Mouse (Mus musculus) midbrain, postnatal 0 days (tissue): ENCODE results near the gene Adipoq. TPM values are rescaled to one million over a fixed set of nuclear protein-coding genes. Genes with fewer than 3 reads are reported as not detected.

Experiments used
- ATAC-seq: fragments of 200-750 bp; cut with Nextera tagmentation; 2 replicates; pipeline ENCODE4 v1.8.0; 2017; ENCODE audit warnings: moderate number of reproducible peaks, mild to moderate bottlenecking, moderate TSS enrichment, moderate library complexity; ENCODE audit not compliant: low FRiP score
- DNase-seq: peaks from one replicate; pipeline ENCODE4 v3.0.0-alpha.2; 2015; ENCODE audit warnings: low spot score
- H3K27ac ChIP-seq: fragments of 300-500 bp; sonication (generic); 2 replicates; pipeline ENCODE4 v1.5.1; 2014; ENCODE audit warnings: low read depth, mild to moderate bottlenecking, low read length, mixed read lengths
- H3K27me3 ChIP-seq: fragments of 300-500 bp; sonication (generic); 2 replicates; pipeline ENCODE4 v1.6.1; 2014; ENCODE audit warnings: low read length, control low read depth, mixed read lengths; ENCODE audit not compliant: insufficient read depth
- H3K36me3 ChIP-seq: fragments of 300-500 bp; sonication (generic); 2 replicates; pipeline ENCODE4 v1.6.1; 2014; ENCODE audit warnings: low read length, control low read depth, mixed read lengths; ENCODE audit not compliant: insufficient read depth
- H3K4me1 ChIP-seq: fragments of 300-500 bp; sonication (generic); 2 replicates; pipeline ENCODE4 v1.6.1; 2014; ENCODE audit warnings: mild to moderate bottlenecking, control low read depth, antibody characterized with exemption, low read length, mixed read lengths; ENCODE audit not compliant: insufficient read depth
- H3K4me2 ChIP-seq: fragments of 300-500 bp; sonication (generic); 2 replicates; pipeline ENCODE4 v1.6.1; 2014; ENCODE audit warnings: low read depth, mild to moderate bottlenecking, low read length, mixed read lengths; ENCODE audit not compliant: poor library complexity, severe bottlenecking
- H3K4me3 ChIP-seq: fragments of 300-500 bp; sonication (generic); 2 replicates; pipeline ENCODE4 v1.5.1; 2014; ENCODE audit warnings: low read depth, mild to moderate bottlenecking, low read length, moderate library complexity
- H3K9ac ChIP-seq: fragments of 300-500 bp; sonication (generic); replicated peaks from 2 replicates; pipeline ENCODE4 v1.6.1; 2014; ENCODE audit warnings: mild to moderate bottlenecking, low read length, moderate library complexity, mixed read lengths; ENCODE audit not compliant: poor library complexity, severe bottlenecking
- H3K9me3 ChIP-seq: fragments of 300-500 bp; sonication (generic); 2 replicates; pipeline ENCODE4 v1.6.1; 2016; ENCODE audit warnings: low read length, control low read depth
- CTCF ChIP-seq: IDR thresholded peaks from 2 replicates; pipeline ENCODE4 v1.5.1; 2016; ENCODE audit warnings: antibody characterized with exemption, mild to moderate bottlenecking
- WGBS: fragments of 180-500 bp; shearing (Covaris S2); extraction: QIAGEN DNeasy Blood & Tissue Kit; methylation state at CpG from one replicate; pipeline ENCODE4 v1.1.7; 2014; 5-methylcytosine and 5-hydroxymethylcytosine counted together
- polyA plus RNA-seq: library from polyadenylated mRNA; unstranded; fragments of >200 nt; fragmentation: Nextera tagmentation; extraction: Ambion mirVana; gene quantifications from 2 replicates; pipeline ENCODE4 v1.2.1, GENCODE M21; 2015
- total RNA-seq: library from RNA; depleted of rRNA; stranded (reverse); fragments of >200 nt; gene quantifications from 2 replicates; pipeline ENCODE4 v1.2.3, GENCODE M21; 2014

The Adipoq gene
- total and polyA plus RNA-seq, 2 experiments from 2014 or later = not detected

DNA sequence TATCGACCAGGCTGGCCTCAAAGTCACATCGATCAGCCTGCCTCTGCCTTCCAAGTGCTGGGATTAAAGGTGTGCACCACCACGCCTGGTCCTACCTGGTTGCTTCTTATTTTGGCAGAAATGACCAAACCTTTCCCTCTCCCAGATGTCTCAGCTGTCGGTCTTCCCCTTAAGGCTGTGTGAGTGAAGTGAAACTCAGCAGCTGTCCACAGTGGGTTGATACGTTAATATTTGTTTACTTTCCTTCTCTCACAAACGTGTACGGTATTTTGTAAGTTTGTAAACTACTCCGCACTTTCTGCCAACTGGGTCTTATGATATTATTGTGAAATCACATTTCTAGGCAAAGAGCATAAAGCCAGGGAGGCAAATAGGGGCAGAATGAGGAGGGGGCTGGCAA, 3.1 kb downstream of the Adipoq start:
- TF ChIP-seq CTCF = no peak
- Histone ChIP-seq H3K4me1 (no peaks in the 10 kb centered on the region), H3K4me2 (no peak overlapping the region), H3K27ac (no peak overlapping the region), H3K27me3 (no peaks in the 10 kb centered on the region), H3K9ac (no peak overlapping the region), H3K4me3 (no peak overlapping the region), H3K36me3 (no peaks in the 10 kb centered on the region), H3K9me3 (no peaks in the 10 kb centered on the region)
- WGBS = 86% methylated on average over 8 of the region's 8 CpGs
- ATAC-seq (no peak), DNase-seq (no peak)

DNA sequence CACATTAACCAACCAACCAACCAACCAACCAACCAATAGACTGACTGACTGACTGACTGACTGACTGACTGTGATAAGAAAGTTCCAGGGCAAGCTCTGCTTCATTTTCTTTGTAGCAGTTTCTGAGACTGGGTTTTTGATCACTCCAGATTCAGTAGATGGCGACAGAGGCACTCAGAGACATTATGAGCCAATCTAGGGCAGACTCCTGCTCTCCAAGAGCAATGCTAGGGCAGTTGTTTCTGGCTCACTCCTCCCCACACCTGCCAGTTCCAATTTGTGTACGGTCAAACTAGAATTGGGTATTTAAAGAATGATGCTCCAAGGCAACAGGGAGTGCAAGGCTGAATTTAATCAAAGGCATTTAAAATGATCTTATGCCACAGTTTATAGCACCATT, 5.1 kb downstream of the Adipoq start:
- ATAC-seq (no peak), DNase-seq (peak; percentile 74)
- no peaks in the 10 kb centered on the region for H3K4me1 ChIP-seq
- H3K9me3 ChIP-seq = no peaks in the 10 kb centered on the region
- H3K27ac ChIP-seq = no peak overlapping the region
- peak; percentile 78 for TF ChIP-seq CTCF
- H3K4me3 ChIP-seq = no peak overlapping the region
- no peak overlapping the region for H3K9ac ChIP-seq
- 23% methylated on average over 2 of the region's 2 CpGs for WGBS
- no peaks in the 10 kb centered on the region for H3K27me3 ChIP-seq
- H3K36me3 ChIP-seq = no peaks in the 10 kb centered on the region
- no peak overlapping the region for H3K4me2 ChIP-seq

DNA sequence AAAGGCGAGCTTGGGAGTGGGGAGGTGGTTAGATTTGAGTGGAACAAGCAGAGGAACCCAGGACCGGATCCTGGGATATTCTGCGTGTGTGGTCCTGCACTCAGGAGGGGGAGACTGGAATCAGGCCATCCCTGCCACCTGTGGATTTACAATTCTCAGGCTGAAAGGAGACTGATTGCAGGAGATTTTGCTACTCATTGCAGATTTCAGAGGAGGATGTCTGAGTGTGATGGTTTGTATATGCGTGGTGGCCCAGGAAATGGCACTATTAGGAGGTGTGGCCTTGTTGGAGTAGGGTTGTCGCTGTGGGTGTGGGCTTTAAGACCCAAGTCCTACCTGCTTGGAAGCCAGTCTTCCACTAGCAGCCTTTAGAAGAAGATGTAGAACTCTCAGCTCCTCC, 7.9 kb downstream of the Adipoq start:
- Histone ChIP-seq H3K27ac (no peak overlapping the region), H3K4me1 (no peaks in the 10 kb centered on the region), H3K36me3 (no peaks in the 10 kb centered on the region), H3K4me3 (no peak overlapping the region), H3K27me3 (no peaks in the 10 kb centered on the region), H3K9ac (no peak overlapping the region), H3K4me2 (no peak overlapping the region), H3K9me3 (no peaks in the 10 kb centered on the region)
- TF ChIP-seq CTCF = no peak
- DNase-seq = no peak
- no peak for ATAC-seq
- 82% methylated on average over 5 of the region's 5 CpGs for WGBS

DNA sequence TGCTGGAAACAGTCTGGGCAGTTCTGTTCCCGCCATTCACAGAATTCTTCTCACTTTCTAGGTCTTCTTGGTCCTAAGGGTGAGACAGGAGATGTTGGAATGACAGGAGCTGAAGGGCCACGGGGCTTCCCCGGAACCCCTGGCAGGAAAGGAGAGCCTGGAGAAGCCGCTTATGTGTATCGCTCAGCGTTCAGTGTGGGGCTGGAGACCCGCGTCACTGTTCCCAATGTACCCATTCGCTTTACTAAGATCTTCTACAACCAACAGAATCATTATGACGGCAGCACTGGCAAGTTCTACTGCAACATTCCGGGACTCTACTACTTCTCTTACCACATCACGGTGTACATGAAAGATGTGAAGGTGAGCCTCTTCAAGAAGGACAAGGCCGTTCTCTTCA, 10.7 kb downstream of the Adipoq start:
- 93% methylated on average over 13 of the region's 13 CpGs for WGBS
- DNase-seq = no peak
- H3K4me3 ChIP-seq = no peak overlapping the region
- no peaks in the 10 kb centered on the region for H3K9me3 ChIP-seq
- H3K36me3 ChIP-seq = no peaks in the 10 kb centered on the region
- no peak for TF ChIP-seq CTCF
- no peak overlapping the region for H3K27ac ChIP-seq
- H3K9ac ChIP-seq = no peak overlapping the region
- H3K4me1 ChIP-seq = no peaks in the 10 kb centered on the region
- no peak for ATAC-seq
- no peaks in the 10 kb centered on the region for H3K27me3 ChIP-seq
- H3K4me2 ChIP-seq = no peak overlapping the region

DNA sequence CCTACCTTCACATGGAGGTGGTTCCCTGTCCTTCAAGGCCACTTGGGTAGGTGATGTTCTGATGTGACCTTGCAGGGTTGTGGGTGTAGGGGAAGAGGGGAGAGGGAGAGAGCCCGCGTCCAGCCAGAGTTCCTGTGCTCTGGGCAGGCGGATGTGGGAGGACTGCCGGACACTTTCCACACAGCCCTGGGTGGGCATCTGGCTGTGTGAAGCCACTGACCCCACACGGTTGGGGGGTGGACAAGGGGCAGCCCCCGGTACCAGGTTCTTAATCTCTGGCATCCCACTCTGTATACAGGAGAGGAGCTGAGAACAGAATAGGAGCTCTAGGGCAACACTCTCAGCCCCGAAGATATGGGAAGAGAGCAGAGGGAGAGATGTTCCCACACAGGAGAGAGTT, 12.0 kb downstream of the Adipoq start:
- H3K4me2 ChIP-seq = no peak overlapping the region
- no peaks in the 10 kb centered on the region for H3K36me3 ChIP-seq
- H3K9ac ChIP-seq = no peak overlapping the region
- 86% methylated on average over 7 of the region's 7 CpGs for WGBS
- no peaks in the 10 kb centered on the region for H3K9me3 ChIP-seq
- no peaks in the 10 kb centered on the region for H3K27me3 ChIP-seq
- H3K4me1 ChIP-seq = no peaks in the 10 kb centered on the region
- no peak for DNase-seq
- H3K27ac ChIP-seq = no peak overlapping the region
- H3K4me3 ChIP-seq = no peak overlapping the region
- TF ChIP-seq CTCF = no peak
- ATAC-seq = no peak

DNA sequence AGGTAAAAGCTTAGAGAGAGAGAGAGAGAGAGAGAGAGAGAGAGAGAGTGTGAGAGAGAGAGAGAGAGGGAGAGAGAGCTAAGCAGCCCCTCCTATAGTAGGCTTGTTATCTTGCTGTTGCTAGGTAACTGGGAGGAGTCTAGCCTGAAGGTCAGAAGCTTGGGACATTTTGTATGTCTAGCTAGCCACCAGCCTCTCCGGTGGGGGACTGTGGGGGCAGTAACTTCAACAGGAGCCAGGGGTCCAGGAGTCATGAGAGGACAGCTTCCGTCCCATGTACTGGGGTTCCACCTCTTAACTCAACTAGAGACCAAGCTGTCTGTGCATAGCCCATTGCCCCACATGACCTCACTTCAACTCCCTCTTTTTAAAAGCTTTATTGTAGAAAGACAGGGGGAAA, 12.6 kb downstream of the Adipoq start:
- Histone ChIP-seq H3K27ac (no peak overlapping the region), H3K27me3 (no peaks in the 10 kb centered on the region), H3K4me2 (no peak overlapping the region), H3K4me1 (no peaks in the 10 kb centered on the region), H3K9ac (no peak overlapping the region), H3K4me3 (no peak overlapping the region), H3K9me3 (no peaks in the 10 kb centered on the region), H3K36me3 (no peaks in the 10 kb centered on the region)
- no peak for DNase-seq
- WGBS = 73% methylated on average over 2 of the region's 2 CpGs
- TF ChIP-seq CTCF = no peak
- ATAC-seq = no peak
